28 mouse cellular contexts compared by ENCODE assay signal in the genomic region with DNA sequence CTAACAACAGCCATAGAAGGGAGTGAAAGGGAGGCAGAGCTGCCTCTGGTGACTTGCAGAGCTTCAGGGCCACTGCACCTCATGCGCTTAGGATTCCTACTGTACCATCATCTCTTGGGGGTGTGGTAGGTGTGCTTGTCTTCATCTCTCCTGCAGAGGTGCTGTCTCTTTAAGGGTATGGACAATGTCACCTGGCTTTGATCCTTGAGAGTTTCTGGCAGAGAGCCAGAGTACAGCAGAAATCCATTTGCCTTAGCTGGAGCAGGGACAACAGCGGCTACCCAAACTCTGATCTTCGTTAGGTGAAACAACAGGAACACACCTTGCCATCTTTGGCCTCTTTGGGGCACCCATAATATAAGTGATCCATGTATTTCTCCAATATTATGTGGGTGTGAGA.
A peak's percentile ranks its signal among the peaks of the same experiment; 100 is the strongest.
DNase-seq lines count a peak whose midpoint lies in the region; ATAC-seq lines count a peak whose summit lies in the region.
"Had no signal": no experiment of that assay in that cellular context is flagged by ENCODE, and none has a peak within 500 bp of the region (broad histone marks: within the 10 kb centered on the region; RNA-seq: fewer than 3 reads in every experiment).

No protein-coding gene starts in this region.

- peak; percentile 23 for DNase-seq in cerebellum, adult 9-10 months
- DNase-seq in cerebellum, adult 8-10 months: no peak
- peak; percentile 3 for DNase-seq in kidney, adult 9 months
- no peak for DNase-seq in kidney, postnatal 14 days
- peak; percentile 3 for DNase-seq in lung, postnatal 36 days
- no peak for DNase-seq in lung, postnatal 14 days
- peak; percentile 38 to 50 for DNase-seq in cerebellum, postnatal 25 days
- DNase-seq: adrenal gland, postnatal 36 days; gastrocnemius, postnatal 14 days; heart, adult 2 months; heart, postnatal 10 days; kidney, adult 18-20 months; layer of hippocampus, adult 9-11 months; lung, postnatal 4 days; right cerebral cortex, postnatal 25 days had no signal

- no peak overlapping the region for H3K27ac ChIP-seq in forebrain, embryonic 16.5 days (ENCODE audit: low read length)
- H3K27ac ChIP-seq: embryonic facial prominence, embryonic 10.5 days; embryonic facial prominence, embryonic 15.5 days; forebrain, embryonic 12.5 days; heart, adult 2 months; heart, embryonic 13.5 days; hindbrain, embryonic 15.5 days; kidney, postnatal 0 days; limb, embryonic 10.5 days; limb, embryonic 15.5 days; midbrain, embryonic 12.5 days; stomach, embryonic 15.5 days had no signal

- H3K9me3 ChIP-seq in forebrain, embryonic 16.5 days (ENCODE audit: control insufficient read depth, low read length): no peaks in the 10 kb centered on the region
- H3K9me3 ChIP-seq: embryonic facial prominence, embryonic 10.5 days; embryonic facial prominence, embryonic 15.5 days; forebrain, embryonic 12.5 days; heart, embryonic 13.5 days; hindbrain, embryonic 15.5 days; limb, embryonic 10.5 days; limb, embryonic 15.5 days; stomach, embryonic 15.5 days had no signal

- H3K27me3 ChIP-seq in forebrain, embryonic 16.5 days (replicated peaks; ENCODE audit: control insufficient read depth, insufficient read depth, low read length): no peaks in the 10 kb centered on the region
- H3K27me3 ChIP-seq: embryonic facial prominence, embryonic 15.5 days; heart, embryonic 13.5 days; hindbrain, embryonic 15.5 days; limb, embryonic 15.5 days; stomach, embryonic 15.5 days had no signal

- H3K9ac ChIP-seq in forebrain, embryonic 16.5 days (replicated peaks; ENCODE audit: low read depth, low read length): no peak overlapping the region
- H3K9ac ChIP-seq: embryonic facial prominence, embryonic 15.5 days; forebrain, embryonic 12.5 days; heart, embryonic 13.5 days; hindbrain, embryonic 15.5 days; limb, embryonic 15.5 days; midbrain, embryonic 12.5 days; stomach, embryonic 15.5 days had no signal

- WGBS in forebrain, embryonic 16.5 days: 67% methylated on average over 3 of the region's 3 CpGs

- no peak overlapping the region for H3K4me3 ChIP-seq in forebrain, embryonic 16.5 days (replicated peaks; ENCODE audit: low read length)
- H3K4me3 ChIP-seq: embryonic facial prominence, embryonic 10.5 days; embryonic facial prominence, embryonic 15.5 days; forebrain, embryonic 12.5 days; heart, adult 2 months; heart, embryonic 13.5 days; hindbrain, embryonic 15.5 days; limb, embryonic 10.5 days; limb, embryonic 15.5 days; megakaryocyte, embryonic 14.5 days; midbrain, embryonic 12.5 days; stomach, embryonic 15.5 days had no signal

- no peaks in the 10 kb centered on the region for H3K36me3 ChIP-seq in forebrain, embryonic 16.5 days (ENCODE audit: control insufficient read depth, insufficient read depth)
- H3K36me3 ChIP-seq: embryonic facial prominence, embryonic 10.5 days; embryonic facial prominence, embryonic 15.5 days; forebrain, embryonic 12.5 days; heart, embryonic 13.5 days; hindbrain, embryonic 15.5 days; limb, embryonic 10.5 days; limb, embryonic 15.5 days; midbrain, embryonic 12.5 days; stomach, embryonic 15.5 days had no signal

- H3K4me1 ChIP-seq in forebrain, embryonic 16.5 days (replicated peaks; ENCODE audit: control insufficient read depth, insufficient read depth, low read length): peaks cover 3% of the 10 kb centered on the region; the same call in 1 of the 2 replicates
- H3K4me1 ChIP-seq: embryonic facial prominence, embryonic 15.5 days; heart, embryonic 13.5 days; limb, embryonic 15.5 days; megakaryocyte, embryonic 14.5 days; stomach, embryonic 15.5 days had no signal

- ATAC-seq in forebrain, embryonic 16.5 days: no peak
- ATAC-seq: CD4-positive, CD25-positive, alpha-beta regulatory T cell, adult 4 months had no signal

- no peak overlapping the region for H3K4me2 ChIP-seq in forebrain, embryonic 16.5 days (ENCODE audit: low read length)
- H3K4me2 ChIP-seq: embryonic facial prominence, embryonic 15.5 days; forebrain, embryonic 12.5 days; heart, embryonic 13.5 days; hindbrain, embryonic 15.5 days; limb, embryonic 15.5 days; midbrain, embryonic 12.5 days; stomach, embryonic 15.5 days had no signal

Comparison
In these comparisons a context has a peak if more than half of its experiments do, and no peak if none do; other contexts are left out.
1. DNase-seq: peak in cerebellum, adult 9-10 months (single experiment), kidney, adult 9 months (single experiment), lung, postnatal 36 days (single experiment) and cerebellum, postnatal 25 days (2 of 2); none in cerebellum, adult 8-10 months (single experiment), kidney, postnatal 14 days (single experiment) and lung, postnatal 14 days (single experiment).